Mouse (Mus musculus) gastrocnemius, adult 2 months (tissue): ENCODE data around the gene Mgrn1. TPM values are rescaled to one million over a fixed set of nuclear protein-coding genes. Genes with fewer than 3 reads are reported as not detected.

Experiments used
- DNase-seq: peaks from one replicate; pipeline ENCODE4 v3.0.0; 2022
- H3K27ac ChIP-seq: fragments of 200-600 bp; 2 replicates; pipeline ENCODE4 v1.8.1; 2022; ENCODE audit warnings: mild to moderate bottlenecking
- H3K4me3 ChIP-seq: fragments of 200-600 bp; 2 replicates; pipeline ENCODE4 v1.8.1; 2022; ENCODE audit warnings: mild to moderate bottlenecking, moderate library complexity
- CTCF ChIP-seq: fragments of 200-600 bp; IDR thresholded peaks from 2 replicates; pipeline ENCODE4 v1.8.1; 2022; ENCODE audit warnings: antibody characterized with exemption, mild to moderate bottlenecking, moderate library complexity
- intact Hi-C: fragments of 180-260 bp; cut with DNase I; formaldehyde crosslinking; loops from one replicate; pipeline ENCODE4 v1.15.1; 2025
- total RNA-seq, 2 experiments: library from RNA; stranded (reverse); gene quantifications; 2 replicates each; pipeline ENCODE4 v1.2.3; 2021

The Mgrn1 gene
- total RNA-seq, 2 experiments from 2014 or later, result 53.5 to 66.1 TPM

- no peak overlapping the region for H3K4me3 ChIP-seq
- intact Hi-C loops, result loop anchor here (10.0 kb wide), 2 partner anchors 99 to 169 kb away; no protein-coding TSS in a partner anchor
- no peak for TF ChIP-seq CTCF
- no peak overlapping the region for H3K27ac ChIP-seq
- no peak for DNase-seq
Observed at GRCm38 (mm10) chr16:4863742-4864141, 22.3 kb upstream of the Mgrn1 start.

- H3K27ac ChIP-seq, result peak overlapping the region; percentile 59; the same call in 1 of the 2 replicates
- H3K4me3 ChIP-seq, result no peak overlapping the region
- DNase-seq, result peak; percentile 50
- intact Hi-C loops, result loop anchor here (10.0 kb wide), 2 partner anchors 101 to 171 kb away; no protein-coding TSS in a partner anchor
- no peak for TF ChIP-seq CTCF
Observed at GRCm38 (mm10) chr16:4866101-4866695, 19.9 kb upstream of the Mgrn1 start.

GRCm38 (mm10) chr16:4870490-4870889 is 15.6 kb upstream of the Mgrn1 start:
- intact Hi-C loops, result no loop called here
- no peak for DNase-seq
- Histone ChIP-seq H3K4me3 (no peak overlapping the region), H3K27ac (no peak overlapping the region)
- no peak for TF ChIP-seq CTCF

- H3K4me3 ChIP-seq, result no peak overlapping the region
- TF ChIP-seq CTCF, result no peak
- H3K27ac ChIP-seq, result no peak overlapping the region
- intact Hi-C loops, result no loop called here
- DNase-seq, result no peak
Observed at GRCm38 (mm10) chr16:4871926-4872325, 14.1 kb upstream of the Mgrn1 start.

GRCm38 (mm10) chr16:4875198-4876032 is 10.6 kb upstream of the Mgrn1 start:
- Histone ChIP-seq H3K27ac (0 out of 2 replicates have a peak overlapping the region, but pooled peaks have one; percentile 100), H3K4me3 (no peak overlapping the region)
- no peak for TF ChIP-seq CTCF
- intact Hi-C loops, result no loop called here
- no peak for DNase-seq

GRCm38 (mm10) chr16:4876033-4876680 is 9.9 kb upstream of the Mgrn1 start:
- no peak for TF ChIP-seq CTCF
- peak overlapping the region; percentile 100 for H3K27ac ChIP-seq
- H3K4me3 ChIP-seq, result peak overlapping the region; percentile 17; the same call in 1 of the 2 replicates
- peak; percentile 74 for DNase-seq
- intact Hi-C loops, result no loop called here

GRCm38 (mm10) chr16:4877195-4877594 is 8.9 kb upstream of the Mgrn1 start:
- DNase-seq, result no peak
- Histone ChIP-seq H3K4me3 (peak overlapping the region; percentile 93), H3K27ac (peak overlapping the region; percentile 100)
- no peak for TF ChIP-seq CTCF
- intact Hi-C loops, result no loop called here

GRCm38 (mm10) chr16:4877701-4878100 is 8.3 kb upstream of the Mgrn1 start:
- peak overlapping the region; percentile 100 for H3K27ac ChIP-seq

GRCm38 (mm10) chr16:4878192-4878885 is 7.7 kb upstream of the Mgrn1 start:
- peak overlapping the region; percentile 100 for H3K27ac ChIP-seq
- H3K4me3 ChIP-seq, result peak overlapping the region; percentile 93
- no peak for TF ChIP-seq CTCF
- peak; percentile 45 for DNase-seq
- intact Hi-C loops, result loop anchor here (2.0 kb wide), 1 partner anchor 34 kb away; no protein-coding TSS in a partner anchor

More at GRCm38 (mm10) chr16:4877701-4878100, 8.3 kb upstream of the Mgrn1 start:
- no peak for DNase-seq
- H3K4me3 ChIP-seq, result peak overlapping the region; percentile 93
- TF ChIP-seq CTCF, result no peak
- intact Hi-C loops, result loop anchor here (2.0 kb wide), 1 partner anchor 35 kb away; no protein-coding TSS in a partner anchor

- DNase-seq, result peak; percentile 73
- H3K4me3 ChIP-seq, result peak overlapping the region; percentile 93
- intact Hi-C loops, result loop anchor here (2.0 kb wide), 1 partner anchor 34 kb away; no protein-coding TSS in a partner anchor
- no peak for TF ChIP-seq CTCF
- peak overlapping the region; percentile 100 for H3K27ac ChIP-seq
Observed at GRCm38 (mm10) chr16:4879101-4879707, 6.8 kb upstream of the Mgrn1 start.

- peak; percentile 39 for TF ChIP-seq CTCF
- peak overlapping the region; percentile 100 for H3K27ac ChIP-seq
- peak; percentile 95 for DNase-seq
- peak overlapping the region; percentile 93 for H3K4me3 ChIP-seq
- intact Hi-C loops, result loop anchor here (2.0 kb wide), 1 partner anchor 33 kb away; no protein-coding TSS in a partner anchor
Observed at GRCm38 (mm10) chr16:4879708-4880124, 6.3 kb upstream of the Mgrn1 start.
